Mouse (Mus musculus): Measurements from ENCODE around the gene Nck2. TPM values are rescaled to one million over a fixed set of nuclear protein-coding genes. Genes with fewer than 3 reads are reported as not detected.

Nck2 gene
- polyA plus RNA-seq, 2 experiments = 8.4 to 9.0 TPM

DNA sequence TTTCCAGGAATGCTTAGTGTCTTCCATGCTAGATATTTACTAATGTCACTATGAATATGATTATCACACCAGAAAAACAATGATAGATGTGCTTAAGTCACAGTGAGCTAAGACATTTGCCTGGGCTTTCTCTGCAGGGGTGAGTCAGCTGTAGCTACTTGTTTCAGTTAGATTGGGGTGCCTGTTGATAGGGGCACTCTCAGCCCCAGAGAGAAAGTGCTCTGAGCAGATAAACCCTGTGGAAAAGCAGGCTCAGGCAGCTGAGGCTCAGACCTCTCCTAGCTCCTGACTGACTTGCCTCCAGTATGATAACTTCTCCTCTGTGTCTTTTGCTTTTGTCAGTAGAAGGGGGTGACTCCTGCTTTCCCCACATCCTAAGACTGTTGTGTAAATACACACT is 30.2 kb upstream of the Nck2 start:
- Histone ChIP-seq H3K4me2 (ENCODE audit: low read depth) (peak overlapping the region; percentile 63), H3K9me3 (ENCODE audit: control insufficient read depth, low read length) (no peaks in the 10 kb centered on the region), H3K4me1 (replicated peaks; ENCODE audit: control insufficient read depth in 2 of 2, insufficient read depth in 2 of 2, low read length in 1 of 2) (peaks cover 49 to 50% of the 10 kb centered on the region in 2 experiments), H3K9ac (replicated peaks) (peak overlapping the region; percentile 44), H3K27ac (peak overlapping the region; percentile 94), H3K36me3 (replicated peaks; ENCODE audit: control insufficient read depth, insufficient read depth, low read depth) (no peaks in the 10 kb centered on the region), H3K27me3 (ENCODE audit: control insufficient read depth, insufficient read depth, low read length) (no peaks in the 10 kb centered on the region), H3K4me3 (ENCODE audit: insufficient read depth in 1 of 2, low read depth in 2 of 2, low read length in 2 of 2) (no peak overlapping the region)
- peak; percentile 97 for TF ChIP-seq EP300 (IDR thresholded peaks at IDR 0.05; ENCODE audit: low read depth)
- no peak for TF ChIP-seq CTCF (IDR thresholded peaks at IDR 0.05; ENCODE audit: low read depth)
- ATAC-seq (ENCODE audit: insufficient read depth) (peak; percentile 98), DNase-seq (ENCODE audit: low read depth in 3 of 3, low spot score in 3 of 3) (peak; percentile 88)

DNA sequence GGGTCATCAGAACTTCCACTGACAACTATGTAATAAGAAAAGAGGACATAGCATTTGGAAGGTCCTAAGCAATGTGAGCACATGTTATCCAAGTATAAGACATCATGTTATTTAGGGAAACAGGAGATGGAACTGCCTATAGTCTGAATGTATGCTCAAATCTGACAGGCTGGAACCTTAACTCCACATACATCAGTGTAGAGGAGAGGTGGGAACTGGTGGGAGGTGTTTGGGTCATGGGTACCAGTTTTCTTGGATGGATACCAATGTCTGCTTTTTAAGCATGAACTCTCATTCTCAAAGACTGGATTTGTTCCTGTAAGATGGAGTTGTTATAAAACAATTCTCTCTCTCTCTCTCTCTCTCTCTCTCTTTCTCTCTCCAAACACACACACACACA is 29.4 kb upstream of the Nck2 start:
- H3K9me3 ChIP-seq (ENCODE audit: control insufficient read depth, low read length) = no peaks in the 10 kb centered on the region
- peak overlapping the region; percentile 94 for H3K27ac ChIP-seq
- H3K9ac ChIP-seq (replicated peaks) = peak overlapping the region; percentile 44
- H3K36me3 ChIP-seq (replicated peaks; ENCODE audit: control insufficient read depth, insufficient read depth, low read depth) = no peaks in the 10 kb centered on the region
- H3K4me1 ChIP-seq (replicated peaks; ENCODE audit: control insufficient read depth in 2 of 2, insufficient read depth in 2 of 2, low read length in 1 of 2) = peaks cover 49 to 50% of the 10 kb centered on the region in 2 experiments
- H3K27me3 ChIP-seq (ENCODE audit: control insufficient read depth, insufficient read depth, low read length) = no peaks in the 10 kb centered on the region
- H3K4me2 ChIP-seq (ENCODE audit: low read depth) = peak overlapping the region; percentile 63
- no peak for ATAC-seq (ENCODE audit: insufficient read depth)
- H3K4me3 ChIP-seq (ENCODE audit: insufficient read depth in 1 of 2, low read depth in 2 of 2, low read length in 2 of 2) = no peak overlapping the region; a peak in 1 of 4 replicates
- no peak for DNase-seq (ENCODE audit: low read depth in 3 of 3, low spot score in 3 of 3)
- TF ChIP-seq EP300 (IDR thresholded peaks at IDR 0.05; ENCODE audit: low read depth) = no peak
- TF ChIP-seq CTCF (IDR thresholded peaks at IDR 0.05; ENCODE audit: low read depth) = no peak

DNA sequence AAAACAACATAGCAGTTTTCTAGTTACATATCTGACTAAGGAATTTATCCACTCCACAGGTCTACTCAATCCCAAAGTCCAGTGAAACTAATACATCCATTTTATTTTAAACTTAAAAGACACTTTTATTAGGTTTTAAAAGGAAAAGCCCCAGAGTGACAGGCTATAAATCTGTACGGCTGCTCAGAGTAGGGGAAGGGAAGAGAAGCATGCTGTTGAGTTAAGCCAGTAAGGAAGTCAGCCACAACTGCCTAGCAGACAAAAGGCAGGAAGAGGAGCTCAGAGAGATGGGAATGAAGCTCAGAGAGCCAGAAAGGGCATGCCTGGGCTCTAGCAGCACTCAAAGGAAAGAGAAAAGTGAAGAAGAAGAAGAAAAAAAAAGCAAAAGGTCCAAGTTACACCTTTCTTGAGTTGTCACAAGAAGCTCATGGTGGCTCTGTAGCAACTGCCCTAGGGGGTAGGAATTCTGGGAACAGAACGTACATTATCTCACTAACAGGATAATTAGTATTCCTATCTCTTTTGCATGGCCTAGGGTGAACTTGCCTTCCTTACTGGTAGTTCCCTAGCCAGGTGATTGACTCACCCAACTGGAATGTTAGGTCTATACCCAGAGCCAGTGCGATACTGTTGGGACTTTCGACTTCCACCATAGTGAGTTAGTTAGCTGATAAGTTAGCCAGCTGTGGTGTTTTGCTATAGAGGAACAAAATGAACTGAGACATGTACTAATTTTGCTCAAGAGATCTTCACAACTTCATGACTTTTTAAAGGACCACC is 21.2 kb upstream of the Nck2 start:
- Histone ChIP-seq H3K9ac (replicated peaks) (no peak overlapping the region; the same call in 1 of the 2 replicates), H3K9me3 (ENCODE audit: control insufficient read depth, low read length) (no peaks in the 10 kb centered on the region), H3K27me3 (ENCODE audit: control insufficient read depth, insufficient read depth, low read length) (no peaks in the 10 kb centered on the region), H3K4me2 (ENCODE audit: low read depth) (no peak overlapping the region), H3K4me3 (ENCODE audit: insufficient read depth in 1 of 2, low read depth in 2 of 2, low read length in 2 of 2) (no peak overlapping the region), H3K36me3 (replicated peaks; ENCODE audit: control insufficient read depth, insufficient read depth, low read depth) (no peaks in the 10 kb centered on the region), H3K4me1 (replicated peaks; ENCODE audit: control insufficient read depth in 2 of 2, insufficient read depth in 2 of 2, low read length in 1 of 2) (no peaks in the 10 kb centered on the region; a peak in 2 of 4 replicates), H3K27ac (no peak overlapping the region)
- 68% methylated on average over 4 of the region's 4 CpGs for WGBS (ENCODE audit: insufficient replicate concordance)
- no peak for TF ChIP-seq EP300 (IDR thresholded peaks at IDR 0.05; ENCODE audit: low read depth)
- TF ChIP-seq CTCF (IDR thresholded peaks at IDR 0.05; ENCODE audit: low read depth) = no peak
- ATAC-seq (ENCODE audit: insufficient read depth) (no peak), DNase-seq (ENCODE audit: low read depth in 3 of 3, low spot score in 3 of 3) (no peak)

DNA sequence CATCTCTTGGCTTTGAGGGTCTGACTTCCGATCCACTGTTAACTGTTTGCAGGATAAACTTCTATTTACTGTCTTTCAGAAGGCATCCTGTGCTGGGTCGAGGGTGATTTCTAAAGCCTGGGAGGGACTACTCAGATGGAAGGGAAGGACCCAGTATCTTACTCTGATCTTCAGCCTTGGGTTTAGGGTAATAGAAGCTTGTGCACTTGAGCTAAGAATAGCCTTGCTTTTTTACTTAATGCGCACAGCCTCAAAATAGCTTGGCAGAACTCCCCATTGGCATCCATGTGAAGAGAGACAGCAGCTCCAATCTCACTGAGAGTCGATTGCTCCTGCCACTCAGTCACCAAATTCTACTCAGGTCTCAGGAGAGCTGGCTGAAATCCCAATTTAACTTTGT is 17.9 kb upstream of the Nck2 start:
- ATAC-seq (ENCODE audit: insufficient read depth) (no peak), DNase-seq (ENCODE audit: low read depth in 3 of 3, low spot score in 3 of 3) (no peak)
- TF ChIP-seq EP300 (IDR thresholded peaks at IDR 0.05; ENCODE audit: low read depth) (no peak), CTCF (IDR thresholded peaks at IDR 0.05; ENCODE audit: low read depth) (no peak)
- WGBS (ENCODE audit: insufficient replicate concordance) = 34% methylated on average over 4 of the region's 4 CpGs
- H3K36me3 ChIP-seq (replicated peaks; ENCODE audit: control insufficient read depth, insufficient read depth, low read depth) = no peaks in the 10 kb centered on the region
- H3K9ac ChIP-seq (replicated peaks) = no peak overlapping the region
- peaks cover 0 to 5% of the 10 kb centered on the region in 2 experiments; a peak in 2 of 4 replicates for H3K4me1 ChIP-seq (replicated peaks; ENCODE audit: control insufficient read depth in 2 of 2, insufficient read depth in 2 of 2, low read length in 1 of 2)
- H3K9me3 ChIP-seq (ENCODE audit: control insufficient read depth, low read length) = no peaks in the 10 kb centered on the region
- H3K4me2 ChIP-seq (ENCODE audit: low read depth) = no peak overlapping the region
- no peaks in the 10 kb centered on the region for H3K27me3 ChIP-seq (ENCODE audit: control insufficient read depth, insufficient read depth, low read length)
- H3K27ac ChIP-seq = no peak overlapping the region
- no peak overlapping the region for H3K4me3 ChIP-seq (ENCODE audit: insufficient read depth in 1 of 2, low read depth in 2 of 2, low read length in 2 of 2)

DNA sequence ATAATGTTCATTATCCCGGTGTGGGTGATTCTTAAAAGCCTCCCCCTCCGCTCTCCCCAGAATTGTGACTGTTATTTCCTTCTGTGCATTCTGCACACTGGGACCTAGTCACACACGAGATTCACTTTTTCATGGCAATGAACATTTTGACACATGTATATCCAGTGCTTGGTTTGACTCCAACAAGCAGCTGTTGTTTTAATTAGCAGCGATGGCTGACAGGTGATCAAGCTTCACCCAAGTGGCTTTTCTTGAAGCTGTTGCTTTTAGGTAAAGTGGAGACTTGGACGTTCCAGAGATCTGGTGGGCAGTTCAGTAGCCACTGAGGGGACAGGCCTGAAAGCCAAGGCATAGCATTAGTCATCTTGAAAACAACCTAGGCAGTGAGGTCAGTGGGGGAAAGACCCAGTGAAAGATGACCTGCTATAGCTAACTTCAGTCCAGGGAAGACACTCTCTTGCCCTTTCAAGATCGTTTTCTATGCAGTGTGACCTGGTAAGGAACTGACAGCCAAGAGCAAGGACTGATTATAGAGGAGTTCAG is 17.3 kb upstream of the Nck2 start:
- 62% methylated on average over 6 of the region's 6 CpGs for WGBS (ENCODE audit: insufficient replicate concordance)
- no peak overlapping the region for H3K4me3 ChIP-seq (ENCODE audit: insufficient read depth in 1 of 2, low read depth in 2 of 2, low read length in 2 of 2)
- ATAC-seq (ENCODE audit: insufficient read depth) (no peak), DNase-seq (ENCODE audit: low read depth in 3 of 3, low spot score in 3 of 3) (no peak)
- H3K4me2 ChIP-seq (ENCODE audit: low read depth) = no peak overlapping the region
- no peaks in the 10 kb centered on the region for H3K9me3 ChIP-seq (ENCODE audit: control insufficient read depth, low read length)
- no peak for TF ChIP-seq EP300 (IDR thresholded peaks at IDR 0.05; ENCODE audit: low read depth)
- no peak for TF ChIP-seq CTCF (IDR thresholded peaks at IDR 0.05; ENCODE audit: low read depth)
- no peaks in the 10 kb centered on the region for H3K36me3 ChIP-seq (replicated peaks; ENCODE audit: control insufficient read depth, insufficient read depth, low read depth)
- peaks cover 0 to 6% of the 10 kb centered on the region in 2 experiments; a peak in 2 of 4 replicates for H3K4me1 ChIP-seq (replicated peaks; ENCODE audit: control insufficient read depth in 2 of 2, insufficient read depth in 2 of 2, low read length in 1 of 2)
- no peaks in the 10 kb centered on the region for H3K27me3 ChIP-seq (ENCODE audit: control insufficient read depth, insufficient read depth, low read length)
- H3K9ac ChIP-seq (replicated peaks) = no peak overlapping the region
- no peak overlapping the region for H3K27ac ChIP-seq
